In genomic region chr13:90896098-90896497, GRCm38 (mm10) we compare ENCODE assay signal across 9 mouse cellular contexts. TPM values are rescaled to one million over a fixed set of nuclear protein-coding genes. Genes with fewer than 3 reads are reported as not detected.
DNase-seq lines count a peak whose midpoint lies in the region; ATAC-seq lines count a peak whose summit lies in the region.
"Had no signal": no experiment of that assay in that cellular context is flagged by ENCODE, and none has a peak within 500 bp of the region (broad histone marks: within the 10 kb centered on the region; RNA-seq: fewer than 3 reads in every experiment).

No protein-coding gene starts in this region.

- H3K4me3 ChIP-seq in neural tube, embryonic 14.5 days (ENCODE audit: low read depth, low read length), result no peak overlapping the region
- H3K4me3 ChIP-seq: neural tube, embryonic 12.5 days had no signal

- H3K9me3 ChIP-seq in neural tube, embryonic 14.5 days (ENCODE audit: control insufficient read depth, low read length), result no peaks in the 10 kb centered on the region
- H3K9me3 ChIP-seq: neural tube, embryonic 12.5 days had no signal

- H3K4me1 ChIP-seq in neural tube, embryonic 14.5 days (ENCODE audit: control insufficient read depth, insufficient read depth, low read length), result no peaks in the 10 kb centered on the region
- H3K4me1 ChIP-seq: neural tube, embryonic 12.5 days had no signal

- no peaks in the 10 kb centered on the region for H3K27me3 ChIP-seq in neural tube, embryonic 14.5 days (ENCODE audit: control insufficient read depth, insufficient read depth, low read length)
- H3K27me3 ChIP-seq: neural tube, embryonic 12.5 days had no signal

- no peaks in the 10 kb centered on the region for H3K36me3 ChIP-seq in neural tube, embryonic 14.5 days (ENCODE audit: control insufficient read depth, insufficient read depth, low read length)
- H3K36me3 ChIP-seq: neural tube, embryonic 12.5 days had no signal

- 26% methylated on average over 2 of the region's 2 CpGs for WGBS in neural tube, embryonic 14.5 days

- H3K27ac ChIP-seq in neural tube, embryonic 14.5 days (ENCODE audit: low read depth, low read length), result no peak overlapping the region
- H3K27ac ChIP-seq: neural tube, embryonic 12.5 days had no signal

- peak; percentile 9 for DNase-seq in adrenal gland, adult 2 months
- no peak for DNase-seq in adrenal gland, postnatal 25 days
- DNase-seq in neural tube, embryonic 10.5 days (ENCODE audit: extremely low spot score, low spot score), result no peak
- peak; percentile 35 to 72 for DNase-seq in layer of hippocampus, postnatal 14 days (ENCODE audit: low spot score in 2 of 2)
- no peak for DNase-seq in ovary, postnatal 10 days (ENCODE audit: low spot score)
- DNase-seq in spleen, adult 12 weeks (ENCODE audit: low spot score), result no peak
- DNase-seq in urinary bladder, postnatal 10 days (ENCODE audit: low spot score), result no peak

- no peak overlapping the region for H3K4me2 ChIP-seq in neural tube, embryonic 14.5 days (ENCODE audit: low read depth, low read length)
- H3K4me2 ChIP-seq: neural tube, embryonic 12.5 days had no signal

- no peak overlapping the region for H3K9ac ChIP-seq in neural tube, embryonic 14.5 days (replicated peaks; ENCODE audit: low read depth, low read length)
- H3K9ac ChIP-seq: neural tube, embryonic 12.5 days had no signal

- peak; percentile 54; the same call in 1 of the 2 replicates for ATAC-seq in neural tube, embryonic 14.5 days (ENCODE audit: low read depth)

RNA-seq across cellular contexts. Expression of gene Atp6ap1l, which starts 9.1 kb away (rescaled TPM):
- not detected for total RNA-seq in adrenal gland, adult 2 months (2021)
- not detected in 2 replicates for polyA plus RNA-seq in adrenal gland, adult 2 months (2012; rRNA removed)
- not detected in 2 replicates for total RNA-seq in adrenal gland, postnatal 25 days (2021)
- 0.47 and 0.49 TPM in 2 replicates for polyA plus RNA-seq in neural tube, embryonic 14.5 days (2014; fragmentation: Nextera tagmentation; extraction: Ambion mirVana)
- total RNA-seq in layer of hippocampus, postnatal 14 days (2021), result 1 to 10 TPM; 1.7 to 1.9 TPM

RNA-seq across cellular contexts. Expression of gene Rps23, which starts 26.7 kb away (rescaled TPM):
- total RNA-seq in adrenal gland, adult 2 months (2021), result 100 to 1,000 TPM; 297 to 405 TPM
- 20.5 and 21.8 TPM in 2 replicates for polyA plus RNA-seq in adrenal gland, adult 2 months (2012; rRNA removed)
- total RNA-seq in adrenal gland, postnatal 25 days (2021), result 412 and 567 TPM in 2 replicates
- 132 and 134 TPM in 2 replicates for polyA plus RNA-seq in neural tube, embryonic 14.5 days (2014; fragmentation: Nextera tagmentation; extraction: Ambion mirVana)
- 100 to 1,000 TPM; 214 to 220 TPM for total RNA-seq in layer of hippocampus, postnatal 14 days (2021)

Comparison
In these comparisons a context has a peak if more than half of its experiments do, and no peak if none do; other contexts are left out.
1. DNase-seq: peak in adrenal gland, adult 2 months (single experiment) and layer of hippocampus, postnatal 14 days (2 of 2); none in adrenal gland, postnatal 25 days (single experiment), neural tube, embryonic 10.5 days (single experiment), ovary, postnatal 10 days (single experiment), spleen, adult 12 weeks (single experiment) and urinary bladder, postnatal 10 days (single experiment).